Mouse (Mus musculus) CD4-positive, CD25-positive, alpha-beta regulatory T cell, adult 4 months (primary cell): ENCODE measurements around the gene Git1. TPM values are rescaled to one million over a fixed set of nuclear protein-coding genes. Genes with fewer than 3 reads are reported as not detected.
A peak's percentile ranks its signal among the peaks of the same experiment; 100 is the strongest.

Source experiments
- ATAC-seq: one replicate; pipeline ENCODE4 v1.8.0; 2017
- polyA plus RNA-seq, 2 experiments: library from polyadenylated mRNA; unstranded; fragments of 100-300 nt; shearing (Covaris generic); gene quantifications; one replicate each; pipeline ENCODE4 v1.2.1; 2017

The Git1 gene
- polyA plus RNA-seq, 2 experiments from 2014 or later, result 9.6 to 10.9 TPM

GRCm38 (mm10) chr11:77502481-77502880, 9.1 kb downstream of the Git1 start:
- ATAC-seq, result no peak

GRCm38 (mm10) chr11:77503511-77503910, 10.1 kb downstream of the Git1 start:
- no peak for ATAC-seq

GRCm38 (mm10) chr11:77504377-77504776, 11.0 kb downstream of the Git1 start:
- no peak for ATAC-seq

- ATAC-seq, result no peak
Observed at GRCm38 (mm10) chr11:77505291-77505980, 12.1 kb downstream of the Git1 start.

- ATAC-seq, result no peak
Observed at GRCm38 (mm10) chr11:77506273-77506672, 12.9 kb downstream of the Git1 start.

GRCm38 (mm10) chr11:77506941-77507340, 13.6 kb downstream of the Git1 start:
- ATAC-seq, result no peak

- ATAC-seq, result no peak
Observed at GRCm38 (mm10) chr11:77507426-77507825, 14.1 kb downstream of the Git1 start.

GRCm38 (mm10) chr11:77508068-77509021, 15.0 kb downstream of the Git1 start:
- ATAC-seq, result peak; percentile 79

- no peak for ATAC-seq
Observed at GRCm38 (mm10) chr11:77511336-77511735, 18.0 kb downstream of the Git1 start.

- ATAC-seq, result peak; percentile 80
Observed at GRCm38 (mm10) chr11:77512891-77513810, 19.8 kb downstream of the Git1 start.

GRCm38 (mm10) chr11:77513811-77514170, 20.4 kb downstream of the Git1 start:
- no peak for ATAC-seq

- ATAC-seq, result no peak
Observed at GRCm38 (mm10) chr11:77514281-77514831, 21.0 kb downstream of the Git1 start.

- peak; percentile 3 for ATAC-seq
Observed at GRCm38 (mm10) chr11:77514832-77515636, 21.7 kb downstream of the Git1 start, which contains the start of gene Abhd15. Gene Abhd15, plus strand, starts transcription at chr11:77515121.

GRCm38 (mm10) chr11:77515637-77516552, 22.5 kb downstream of the Git1 start, which contains the start of gene Trp53i13:
Gene Trp53i13, minus strand, starts transcription at chr11:77515980.
- ATAC-seq, result no peak

- no peak for ATAC-seq
Observed at GRCm38 (mm10) chr11:77516553-77517425, 23.4 kb downstream of the Git1 start.

GRCm38 (mm10) chr11:77518051-77518798, 24.9 kb downstream of the Git1 start:
- ATAC-seq, result no peak

GRCm38 (mm10) chr11:77519043-77519442, 25.7 kb downstream of the Git1 start, which contains the start of gene Gm10392:
Gene Gm10392, minus strand, starts transcription at chr11:77519198.
- ATAC-seq, result peak; percentile 87
